Mouse (Mus musculus) liver, embryonic 15.5 days (tissue): Measurements from ENCODE around the gene Trabd2b. TPM values are rescaled to one million over a fixed set of nuclear protein-coding genes. Genes with fewer than 3 reads are reported as not detected.

Experiments
- ATAC-seq: fragments of 200-750 bp; cut with Nextera tagmentation; 2 replicates; pipeline ENCODE4 v1.8.0; 2017; ENCODE audit warnings: moderate number of reproducible peaks, mild to moderate bottlenecking, moderate library complexity; ENCODE audit not compliant: insufficient read depth
- H3K27ac ChIP-seq: fragments of 300-500 bp; sonication (generic); replicated peaks from 2 replicates; pipeline ENCODE4 v1.5.1; 2015; ENCODE audit warnings: mild to moderate bottlenecking, inconsistent platforms
- H3K27me3 ChIP-seq: fragments of 300-500 bp; sonication (generic); 2 replicates; pipeline ENCODE4 v1.6.1; 2015; ENCODE audit warnings: mild to moderate bottlenecking, inconsistent platforms
- H3K36me3 ChIP-seq: fragments of 300-500 bp; sonication (generic); replicated peaks from 2 replicates; pipeline ENCODE4 v1.6.1; 2015; ENCODE audit warnings: moderate library complexity, mild to moderate bottlenecking, inconsistent platforms
- H3K4me1 ChIP-seq: fragments of 300-500 bp; sonication (generic); replicated peaks from 2 replicates; pipeline ENCODE4 v1.6.1; 2015; ENCODE audit warnings: inconsistent platforms
- H3K4me2 ChIP-seq: fragments of 300-500 bp; sonication (generic); 2 replicates; pipeline ENCODE4 v1.6.1; 2015; ENCODE audit warnings: moderate library complexity, mild to moderate bottlenecking, inconsistent platforms
- H3K4me3 ChIP-seq: fragments of 300-500 bp; sonication (generic); replicated peaks from 2 replicates; pipeline ENCODE4 v1.5.1; 2015; ENCODE audit warnings: mild to moderate bottlenecking, inconsistent platforms
- H3K9ac ChIP-seq: fragments of 300-500 bp; sonication (generic); 2 replicates; pipeline ENCODE4 v1.6.1; 2015; ENCODE audit warnings: moderate library complexity, mild to moderate bottlenecking, inconsistent platforms
- H3K9me3 ChIP-seq: fragments of 300-500 bp; sonication (generic); replicated peaks from 2 replicates; pipeline ENCODE4 v1.6.1; 2016; ENCODE audit warnings: inconsistent platforms
- WGBS: fragments of 180-500 bp; shearing (Covaris S2); methylation state at CpG from one replicate; pipeline ENCODE4 v1.1.7; 2015; ENCODE audit warnings: mixed read lengths; ENCODE audit not compliant: insufficient replicate concordance; 5-methylcytosine and 5-hydroxymethylcytosine counted together
- polyA plus RNA-seq: library from polyadenylated mRNA; unstranded; fragments of >200 nt; fragmentation: Nextera tagmentation; extraction: Ambion mirVana; gene quantifications from 2 replicates; pipeline ENCODE4 v1.2.1, GENCODE M21; 2015

Trabd2b gene
- polyA plus RNA-seq, 1 experiment from 2014 or later = 0.08 TPM

GRCm38 (mm10) chr4:114568081-114568605 is 161.6 kb downstream of the Trabd2b start:
- ATAC-seq = no peak
- Histone ChIP-seq H3K4me1 (no peaks in the 10 kb centered on the region), H3K27ac (no peak overlapping the region), H3K36me3 (no peaks in the 10 kb centered on the region), H3K9me3 (no peaks in the 10 kb centered on the region), H3K4me3 (no peak overlapping the region), H3K27me3 (no peaks in the 10 kb centered on the region), H3K9ac (no peak overlapping the region), H3K4me2 (no peak overlapping the region)
- 53% methylated on average over 1 of the region's 1 CpGs for WGBS

- H3K9ac ChIP-seq = no peak overlapping the region
- no peaks in the 10 kb centered on the region for H3K9me3 ChIP-seq
- no peaks in the 10 kb centered on the region for H3K27me3 ChIP-seq
- no peak overlapping the region for H3K4me3 ChIP-seq
- no peak overlapping the region for H3K27ac ChIP-seq
- no peaks in the 10 kb centered on the region for H3K4me1 ChIP-seq
- H3K36me3 ChIP-seq = no peaks in the 10 kb centered on the region
- 43% methylated on average over 12 of the region's 12 CpGs for WGBS
- ATAC-seq = no peak
- H3K4me2 ChIP-seq = no peak overlapping the region
Measured at GRCm38 (mm10) chr4:114578153-114578950, 171.8 kb downstream of the Trabd2b start.

GRCm38 (mm10) chr4:114583546-114584144 is 177.1 kb downstream of the Trabd2b start:
- H3K27ac ChIP-seq = no peak overlapping the region
- no peak overlapping the region for H3K4me2 ChIP-seq
- no peak overlapping the region for H3K4me3 ChIP-seq
- H3K4me1 ChIP-seq = no peaks in the 10 kb centered on the region
- H3K9me3 ChIP-seq = no peaks in the 10 kb centered on the region
- WGBS = 77% methylated on average over 2 of the region's 2 CpGs
- no peaks in the 10 kb centered on the region for H3K36me3 ChIP-seq
- H3K9ac ChIP-seq = no peak overlapping the region
- no peak for ATAC-seq
- H3K27me3 ChIP-seq = no peaks in the 10 kb centered on the region

GRCm38 (mm10) chr4:114584686-114585085 is 178.2 kb downstream of the Trabd2b start:
- Histone ChIP-seq H3K4me1 (no peaks in the 10 kb centered on the region), H3K36me3 (no peaks in the 10 kb centered on the region), H3K4me2 (no peak overlapping the region), H3K4me3 (no peak overlapping the region), H3K27me3 (no peaks in the 10 kb centered on the region), H3K9me3 (no peaks in the 10 kb centered on the region), H3K27ac (no peak overlapping the region), H3K9ac (no peak overlapping the region)
- ATAC-seq = no peak
- 38% methylated on average over 1 of the region's 1 CpGs for WGBS

- Histone ChIP-seq H3K4me1 (no peaks in the 10 kb centered on the region), H3K4me2 (no peak overlapping the region), H3K36me3 (no peaks in the 10 kb centered on the region), H3K27me3 (no peaks in the 10 kb centered on the region), H3K27ac (no peak overlapping the region), H3K9me3 (no peaks in the 10 kb centered on the region), H3K4me3 (no peak overlapping the region), H3K9ac (no peak overlapping the region)
- ATAC-seq = no peak
- 50% methylated on average over 13 of the region's 13 CpGs for WGBS
Measured at GRCm38 (mm10) chr4:114593554-114594215, 187.2 kb downstream of the Trabd2b start.

- 17% methylated on average over 2 of the region's 2 CpGs for WGBS
- no peaks in the 10 kb centered on the region for H3K36me3 ChIP-seq
- no peak overlapping the region for H3K4me3 ChIP-seq
- no peaks in the 10 kb centered on the region for H3K9me3 ChIP-seq
- no peaks in the 10 kb centered on the region for H3K27me3 ChIP-seq
- ATAC-seq = no peak
- no peaks in the 10 kb centered on the region for H3K4me1 ChIP-seq
- H3K27ac ChIP-seq = no peak overlapping the region
- H3K4me2 ChIP-seq = no peak overlapping the region
- H3K9ac ChIP-seq = no peak overlapping the region
Measured at GRCm38 (mm10) chr4:114595188-114595701, 188.7 kb downstream of the Trabd2b start.

- Histone ChIP-seq H3K27me3 (no peaks in the 10 kb centered on the region), H3K27ac (no peak overlapping the region), H3K4me3 (no peak overlapping the region), H3K4me2 (no peak overlapping the region), H3K4me1 (no peaks in the 10 kb centered on the region), H3K36me3 (no peaks in the 10 kb centered on the region), H3K9ac (no peak overlapping the region), H3K9me3 (no peaks in the 10 kb centered on the region)
- ATAC-seq = no peak
Measured at GRCm38 (mm10) chr4:114599121-114599520, 192.6 kb downstream of the Trabd2b start.

- H3K27ac ChIP-seq = no peak overlapping the region
- no peaks in the 10 kb centered on the region for H3K9me3 ChIP-seq
- H3K4me1 ChIP-seq = no peaks in the 10 kb centered on the region
- 19% methylated on average over 8 of the region's 8 CpGs for WGBS
- H3K36me3 ChIP-seq = no peaks in the 10 kb centered on the region
- no peak overlapping the region for H3K4me3 ChIP-seq
- ATAC-seq = no peak
- H3K4me2 ChIP-seq = no peak overlapping the region
- H3K27me3 ChIP-seq = no peaks in the 10 kb centered on the region
- no peak overlapping the region for H3K9ac ChIP-seq
Measured at GRCm38 (mm10) chr4:114601201-114602009, 194.9 kb downstream of the Trabd2b start.

GRCm38 (mm10) chr4:114605670-114606069 is 199.1 kb downstream of the Trabd2b start:
- no peaks in the 10 kb centered on the region for H3K4me1 ChIP-seq
- no peak overlapping the region for H3K4me3 ChIP-seq
- no peak overlapping the region for H3K9ac ChIP-seq
- no peak overlapping the region for H3K27ac ChIP-seq
- H3K9me3 ChIP-seq = no peaks in the 10 kb centered on the region
- H3K27me3 ChIP-seq = no peaks in the 10 kb centered on the region
- H3K36me3 ChIP-seq = no peaks in the 10 kb centered on the region
- no peak overlapping the region for H3K4me2 ChIP-seq
- no peak for ATAC-seq
- 56% methylated on average over 3 of the region's 3 CpGs for WGBS

GRCm38 (mm10) chr4:114607873-114608272 is 201.3 kb downstream of the Trabd2b start:
- Histone ChIP-seq H3K4me3 (no peak overlapping the region), H3K36me3 (no peaks in the 10 kb centered on the region), H3K9me3 (no peaks in the 10 kb centered on the region), H3K27me3 (no peaks in the 10 kb centered on the region), H3K4me2 (no peak overlapping the region), H3K4me1 (no peaks in the 10 kb centered on the region), H3K27ac (no peak overlapping the region), H3K9ac (no peak overlapping the region)
- no peak for ATAC-seq
- 60% methylated on average over 2 of the region's 2 CpGs for WGBS
